Mouse (Mus musculus) E14TG2a.4 (cell line): ENCODE measurements around the gene Adgrv1.

Experiments
- CTCF ChIP-seq: conservative IDR thresholded peaks from 2 replicates; pipeline ENCODE4 v1.5.1; 2014; ENCODE audit warnings: low read length
- NANOG ChIP-seq: IDR thresholded peaks from 2 replicates; pipeline ENCODE4 v1.6.1; 2014; ENCODE audit warnings: borderline replicate concordance, low read length, mixed read lengths
- POU5F1 ChIP-seq: IDR thresholded peaks from 2 replicates; pipeline ENCODE4 v1.6.1; 2014; ENCODE audit warnings: low read length, borderline replicate concordance

DNA sequence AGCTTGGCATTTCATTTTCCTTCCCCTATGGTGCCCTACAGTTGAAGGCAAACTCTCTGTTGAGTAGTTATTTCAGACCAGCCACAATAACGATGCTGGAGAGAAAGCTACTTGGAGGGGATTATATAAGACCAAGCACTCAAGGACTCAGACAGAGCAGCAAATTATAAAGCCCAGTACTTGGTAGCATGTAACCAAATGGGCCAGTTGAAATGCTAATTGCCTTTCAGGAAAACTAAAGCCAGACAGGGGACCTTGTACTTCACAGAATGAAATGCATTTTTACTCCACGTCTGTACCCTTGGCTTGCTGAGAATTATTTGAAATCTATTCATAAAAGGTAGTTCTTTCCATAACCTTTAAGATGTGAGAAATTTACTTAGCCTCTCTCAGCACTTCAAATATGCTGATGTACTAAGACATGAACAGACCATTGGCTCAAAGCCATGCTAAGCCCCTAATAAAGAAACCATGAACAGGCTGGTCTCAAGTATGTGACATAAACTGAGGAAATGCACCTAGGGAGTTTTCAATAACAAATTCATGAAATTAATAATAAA is 4.2 kb downstream of the Adgrv1 start:
- TF ChIP-seq CTCF (no peak), POU5F1 (no peak), NANOG (no peak)
